Mouse (Mus musculus) ovary, adult 18-20 months (tissue): ENCODE measurements around the gene Zmat5.
"Not testable (repeated sequence)": the region's sequence is repeated elsewhere in the genome, so short reads cannot be mapped to it uniquely, and the experiment has no call there.

Experiments
- DNase-seq: peaks from one replicate; pipeline ENCODE4 v3.0.0; 2022; ENCODE audit warnings: low spot score, mixed read lengths

The Zmat5 gene

GRCm38 (mm10) chr11:4690353-4690752 is 14.1 kb upstream of the Zmat5 start:
- DNase-seq, result no peak

DNA sequence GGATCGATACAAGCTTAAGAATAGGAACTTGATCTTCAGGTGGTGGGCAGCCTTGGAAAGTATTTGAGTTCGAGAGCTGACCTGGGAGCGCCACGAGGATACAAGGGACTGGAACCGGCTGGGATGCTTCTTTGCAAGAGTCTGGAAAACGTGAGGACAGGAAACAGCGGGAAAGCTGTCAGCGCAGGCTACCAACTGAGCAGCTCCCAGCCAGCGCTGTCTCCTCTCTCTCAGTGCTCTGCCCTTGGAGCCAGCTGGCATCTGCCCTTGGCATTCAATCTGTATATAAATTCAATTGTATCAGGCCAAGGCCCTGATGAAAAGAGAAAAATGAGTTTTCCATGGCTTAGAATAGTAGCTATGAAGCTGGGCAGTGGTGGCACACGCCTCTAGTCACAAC is 13.3 kb upstream of the Zmat5 start:
- peak; percentile 59 for DNase-seq

DNA sequence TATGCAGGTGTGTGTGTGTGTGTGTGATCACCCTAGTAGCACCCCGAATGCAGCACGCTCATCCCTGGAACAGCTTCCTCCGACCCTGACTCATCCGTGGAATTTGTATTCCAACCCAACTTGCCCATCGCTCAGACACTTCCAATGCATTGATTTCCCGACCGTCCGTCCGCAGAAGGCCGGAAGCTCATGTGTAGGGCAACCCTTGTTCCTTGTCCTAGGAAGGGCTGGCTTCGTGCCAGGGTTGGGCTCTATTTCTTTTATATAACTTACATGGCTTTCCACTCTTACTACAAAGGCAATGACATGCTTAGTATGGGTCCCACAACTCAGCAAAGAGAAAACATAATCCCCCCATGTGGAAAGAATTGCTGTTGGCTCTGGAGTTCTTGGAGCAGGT is 12.3 kb upstream of the Zmat5 start:
- no peak for DNase-seq

DNA sequence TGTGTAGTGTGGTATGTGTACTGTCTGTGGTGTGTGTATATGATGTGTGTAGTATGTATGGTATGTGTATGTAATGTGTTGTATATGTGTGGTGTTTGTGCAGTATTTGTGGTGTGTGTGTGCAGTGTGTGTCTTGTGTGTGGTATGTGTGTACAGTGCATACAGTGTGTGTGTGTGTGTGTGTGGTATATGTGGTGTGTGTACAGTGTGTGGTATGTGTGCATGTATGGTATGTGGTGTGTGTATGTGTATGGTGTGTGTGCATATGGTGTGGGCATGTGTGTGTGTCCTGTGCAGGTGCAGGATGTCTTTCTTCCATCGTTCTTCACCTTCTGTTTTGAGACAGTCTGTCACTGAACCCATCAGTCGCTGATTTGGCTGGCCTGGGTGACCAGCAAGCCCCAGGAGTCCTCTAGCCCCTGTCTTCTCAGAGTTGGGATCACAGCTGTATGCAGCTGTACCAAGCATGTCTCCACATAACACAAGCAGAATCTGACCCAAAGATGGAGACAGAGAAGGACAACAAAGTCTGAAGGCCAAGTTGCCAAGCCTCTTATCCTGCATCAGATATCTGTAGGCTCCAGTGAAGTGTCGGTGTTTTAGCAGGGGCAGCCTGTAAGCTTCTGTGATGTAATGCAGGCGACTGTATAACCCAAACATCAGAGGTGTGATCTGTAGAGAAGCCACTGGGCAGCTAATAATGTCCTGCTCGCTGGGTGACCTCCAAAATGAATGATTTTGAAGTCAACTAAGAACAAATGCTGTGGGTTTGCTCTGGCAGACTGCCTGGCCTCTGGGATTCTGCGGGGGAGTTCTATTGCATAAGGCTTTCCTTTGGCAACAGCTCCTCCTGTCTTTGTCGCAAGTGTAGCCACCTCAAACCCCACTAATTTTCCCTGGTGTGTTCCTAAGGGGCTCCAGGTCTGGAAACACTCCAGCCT is 7.2 kb upstream of the Zmat5 start:
- peak; percentile 84 for DNase-seq

DNA sequence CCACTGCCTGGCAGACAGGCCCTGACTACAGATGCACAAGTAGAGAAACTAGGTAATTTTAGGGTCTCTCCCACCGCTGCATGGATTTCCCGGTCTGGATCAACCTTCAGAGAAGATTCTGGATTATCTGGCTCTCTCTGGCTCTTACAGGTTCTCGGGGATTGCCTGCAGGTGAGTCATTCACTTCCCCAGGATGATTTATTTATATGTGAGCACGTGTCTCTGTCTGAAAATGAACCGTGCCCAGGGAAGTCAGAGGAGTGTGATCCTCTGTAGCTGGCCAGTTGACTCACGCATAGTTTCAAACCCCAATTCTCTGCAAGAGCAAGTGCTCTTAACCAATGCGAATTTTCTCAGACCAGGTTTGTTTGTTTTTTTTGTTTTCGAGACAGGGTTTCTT is 3.8 kb upstream of the Zmat5 start:
- no peak for DNase-seq

DNA sequence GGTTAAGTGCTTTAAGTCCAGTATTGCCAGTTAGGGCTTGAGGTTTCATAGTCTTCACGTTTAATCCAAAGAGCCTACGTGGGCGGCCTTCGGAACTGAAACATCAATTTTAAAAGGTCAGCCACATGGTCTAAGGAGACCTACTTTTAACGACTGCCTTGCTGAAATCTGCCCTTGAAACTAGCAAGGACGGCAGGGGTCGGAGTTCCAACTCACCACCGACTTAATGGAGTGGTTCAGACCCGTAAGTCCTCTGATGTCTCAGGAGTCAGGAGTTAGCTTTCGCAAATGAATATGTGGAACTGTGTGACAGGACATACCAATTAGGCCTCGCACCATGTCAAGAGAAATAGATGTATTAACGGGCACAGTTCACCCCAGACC is 798 bp upstream of the Zmat5 start:
- no peak for DNase-seq

DNA sequence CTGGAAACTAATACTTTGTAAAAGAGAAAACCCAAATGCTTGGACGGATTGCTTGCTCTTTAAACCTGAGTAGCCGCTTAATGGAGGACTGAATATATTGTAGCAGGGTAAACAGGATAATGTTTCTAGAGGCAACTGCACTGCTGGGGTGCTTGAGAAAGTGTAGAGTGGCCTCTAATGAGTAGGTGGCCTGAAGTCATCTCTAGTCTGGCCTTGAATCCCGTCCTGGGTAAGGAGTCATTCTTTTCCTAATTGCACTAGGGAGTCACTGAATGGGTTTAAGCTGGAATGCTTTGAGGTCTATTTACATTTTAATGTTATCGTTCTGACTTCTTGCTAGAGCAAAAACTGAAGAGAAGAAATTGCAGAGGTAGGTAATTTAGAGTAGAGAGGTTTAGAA is 700 bp downstream of the Zmat5 start:
- no peak for DNase-seq

- DNase-seq, result not testable (repeated sequence)
Measured at GRCm38 (mm10) chr11:4710188-4710587, 5.7 kb downstream of the Zmat5 start.

DNA sequence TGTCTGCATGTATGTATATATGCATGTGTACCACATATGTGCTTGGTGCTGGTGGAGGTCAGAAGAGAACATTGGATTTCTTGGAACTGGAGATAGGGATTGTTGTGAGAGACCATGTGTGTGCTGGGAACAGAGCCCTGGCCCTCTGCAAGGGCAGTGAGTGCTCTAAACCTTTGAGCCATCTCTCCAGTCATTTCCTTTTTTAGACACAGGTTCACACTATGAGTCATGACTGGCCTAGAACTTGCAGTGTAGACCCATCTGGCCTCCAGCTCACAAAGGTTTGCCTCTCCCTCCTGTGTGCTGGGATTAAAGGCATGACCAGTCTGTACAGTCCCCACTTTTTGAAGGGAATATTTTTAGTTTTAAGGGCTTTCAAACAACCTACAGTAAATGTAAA is 8.3 kb downstream of the Zmat5 start:
- no peak for DNase-seq

DNA sequence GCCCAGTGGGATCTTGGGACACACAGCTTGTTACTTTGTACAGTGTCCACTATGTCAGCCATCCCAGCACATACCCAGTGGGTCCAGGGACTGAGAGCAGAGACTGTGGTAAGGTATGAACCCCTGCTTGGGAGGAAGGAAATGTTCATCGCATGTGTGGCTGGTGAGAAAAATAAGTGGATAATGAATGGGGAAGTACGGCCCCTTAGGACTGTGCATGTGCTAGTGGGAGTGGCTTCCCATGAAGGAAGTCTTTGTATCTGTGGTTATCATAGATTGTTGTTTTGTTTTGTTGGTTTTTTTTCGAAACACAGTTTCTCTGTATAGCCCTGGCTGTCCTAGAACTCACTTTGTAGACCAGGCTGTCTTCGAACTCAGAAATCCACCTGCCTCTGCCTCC is 10.2 kb downstream of the Zmat5 start:
- no peak for DNase-seq

- no peak for DNase-seq
Measured at GRCm38 (mm10) chr11:4715596-4715995, 11.1 kb downstream of the Zmat5 start.

GRCm38 (mm10) chr11:4716530-4717236 is 12.2 kb downstream of the Zmat5 start:
- DNase-seq, result no peak

DNA sequence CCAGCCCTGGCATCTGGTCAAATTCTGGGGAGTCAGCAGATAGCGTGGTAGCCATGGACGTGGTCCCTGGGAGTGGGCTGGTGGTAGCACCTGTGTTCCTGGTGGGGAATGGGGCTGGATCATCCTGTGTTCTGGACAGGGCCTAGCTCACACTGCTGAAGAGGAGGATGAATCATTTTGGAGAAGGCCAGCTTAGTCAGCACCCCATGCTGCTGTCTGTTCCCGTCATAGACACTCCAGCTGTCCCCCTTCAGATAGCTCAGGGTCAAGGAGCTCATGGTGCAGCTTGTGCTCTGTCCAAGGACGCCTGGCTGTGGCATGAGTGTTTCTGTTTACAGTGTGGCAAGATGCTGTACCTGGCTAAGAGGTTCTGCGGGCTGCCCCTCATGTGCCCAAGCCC is 14.1 kb downstream of the Zmat5 start:
- peak; percentile 48 for DNase-seq

DNA sequence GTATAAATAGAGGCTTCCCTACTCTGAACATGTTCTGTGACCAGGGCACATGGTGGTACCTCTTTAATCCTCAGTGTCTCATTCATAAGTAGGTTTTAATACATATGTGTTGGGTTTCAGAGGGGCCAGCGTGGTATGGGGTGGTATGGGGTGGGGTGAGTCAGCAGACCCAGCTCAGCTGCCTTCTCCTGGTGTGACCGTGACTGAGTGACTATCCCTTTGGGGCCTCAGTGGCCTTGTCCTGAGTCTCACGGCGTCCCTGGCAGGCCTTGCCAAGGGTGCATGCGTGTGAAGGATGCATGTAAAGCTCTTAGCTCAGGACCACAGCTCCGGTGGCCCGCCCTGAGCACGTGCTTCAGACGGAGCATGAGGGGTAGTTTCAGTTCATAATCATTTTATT is 15.5 kb downstream of the Zmat5 start:
- no peak for DNase-seq

DNA sequence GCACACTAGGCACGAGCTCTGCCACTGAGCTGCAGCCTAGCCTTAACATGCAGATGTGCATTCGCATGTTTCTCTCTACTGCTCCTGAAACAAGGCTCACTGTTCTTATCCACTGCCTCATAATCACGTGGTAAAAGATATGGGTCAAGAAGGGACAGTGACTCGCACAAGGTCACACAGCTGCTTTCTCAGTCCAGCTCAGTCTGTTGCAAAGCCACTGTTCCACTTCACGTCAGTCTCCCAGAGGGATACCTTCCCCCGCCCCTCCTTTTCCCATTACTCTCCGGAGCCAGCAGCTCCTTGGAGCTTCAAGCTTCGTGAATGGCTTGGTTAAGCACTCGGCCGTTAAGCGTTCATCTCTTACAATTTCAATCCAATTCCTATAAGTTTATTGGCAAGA is 15.9 kb downstream of the Zmat5 start:
- no peak for DNase-seq

DNA sequence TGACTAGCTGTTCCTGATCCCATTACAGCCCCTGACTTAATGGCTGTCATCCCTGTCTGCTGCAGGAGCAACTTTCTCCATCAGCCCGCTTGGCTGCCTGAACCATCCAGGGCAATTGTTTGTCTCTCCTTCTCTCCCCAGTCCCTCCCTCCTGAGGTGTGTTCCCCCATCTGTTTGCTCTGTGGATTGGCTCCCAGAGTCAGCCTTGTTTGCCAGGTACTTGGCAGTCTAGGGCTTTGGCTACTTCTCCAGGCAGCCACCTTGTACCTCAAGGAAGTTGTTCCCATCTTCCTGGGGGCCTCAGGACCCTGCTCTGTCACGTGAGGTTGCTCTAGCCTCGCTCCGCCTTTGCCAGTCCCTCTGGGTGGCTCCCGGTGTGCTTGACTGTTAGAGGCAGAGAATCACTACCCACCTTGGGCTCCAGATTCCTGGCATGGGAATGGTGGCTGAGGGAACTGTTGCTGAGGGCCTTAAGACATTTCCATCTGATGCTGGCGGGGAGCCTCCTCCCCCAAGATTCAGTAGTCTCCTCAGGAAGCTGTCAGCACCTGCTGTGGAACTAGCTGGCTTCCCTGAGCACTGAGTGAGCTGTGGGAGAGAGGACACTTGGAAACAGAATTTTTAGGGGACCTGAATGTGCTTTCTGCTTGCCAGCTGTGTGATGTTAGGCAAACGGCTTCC is 16.6 kb downstream of the Zmat5 start:
- no peak for DNase-seq

DNA sequence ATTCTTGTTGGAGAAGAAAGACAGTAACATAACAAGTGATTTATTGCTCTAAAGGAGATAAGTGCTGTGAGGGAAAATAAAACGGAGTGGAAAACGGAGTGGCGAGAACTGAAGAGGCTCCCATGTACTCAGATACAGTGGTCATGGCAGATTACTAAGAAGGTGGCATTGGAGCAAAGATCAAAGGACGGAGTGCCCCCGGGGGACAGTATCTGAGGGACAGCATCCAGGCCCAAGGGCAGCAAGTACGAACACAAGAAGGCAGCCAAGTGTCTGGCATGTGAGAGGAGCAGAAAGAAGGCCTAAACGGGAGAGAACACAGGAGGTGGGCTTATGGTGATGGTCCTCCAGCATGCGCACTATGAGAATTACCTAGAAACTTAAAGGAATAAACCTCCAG is 17.2 kb downstream of the Zmat5 start:
- no peak for DNase-seq

GRCm38 (mm10) chr11:4729603-4730002 is 25.1 kb downstream of the Zmat5 start:
- peak; percentile 83 for DNase-seq

DNA sequence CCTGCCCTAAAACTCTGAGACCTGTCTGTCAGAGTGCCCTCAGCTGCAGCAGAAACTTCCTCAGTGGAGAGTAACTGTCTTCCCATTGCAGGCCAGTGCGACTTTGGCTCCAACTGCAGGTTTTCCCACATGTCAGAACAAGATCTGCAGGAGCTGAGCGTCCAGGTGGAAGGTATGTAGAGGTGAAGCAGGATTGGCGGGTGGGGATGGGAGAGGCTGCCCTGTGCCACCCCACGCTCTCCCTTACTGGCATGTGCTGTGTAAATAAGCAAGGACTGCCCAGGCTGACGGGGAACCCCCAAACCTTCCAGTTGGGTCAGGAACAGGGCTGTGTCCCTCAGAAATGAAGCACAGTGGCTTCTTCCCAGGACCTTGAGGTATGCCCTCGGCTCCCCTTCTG is 25.6 kb downstream of the Zmat5 start:
- DNase-seq, result no peak

- no peak for DNase-seq
Measured at GRCm38 (mm10) chr11:4730913-4731312, 26.4 kb downstream of the Zmat5 start.

DNA sequence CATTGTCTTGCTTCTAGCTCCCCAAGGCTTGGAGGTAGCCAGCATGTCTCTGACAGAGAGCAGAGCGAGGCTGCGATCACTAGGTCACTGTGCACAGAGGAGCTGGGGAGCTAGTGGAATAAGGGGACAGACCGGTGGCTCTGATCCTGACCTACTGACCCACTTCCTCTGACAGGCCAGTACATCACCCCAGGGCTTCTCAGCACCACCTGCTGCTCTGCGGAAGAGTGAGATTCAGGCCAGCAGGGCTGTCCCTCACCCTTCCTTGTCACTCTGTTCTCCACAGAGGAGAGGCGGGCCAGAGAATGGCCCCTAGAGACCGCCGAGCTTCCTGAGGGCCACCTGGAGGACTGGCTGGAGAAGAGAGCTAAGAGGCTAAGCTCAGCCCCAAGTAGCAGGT is 27.3 kb downstream of the Zmat5 start:
- DNase-seq, result no peak

DNA sequence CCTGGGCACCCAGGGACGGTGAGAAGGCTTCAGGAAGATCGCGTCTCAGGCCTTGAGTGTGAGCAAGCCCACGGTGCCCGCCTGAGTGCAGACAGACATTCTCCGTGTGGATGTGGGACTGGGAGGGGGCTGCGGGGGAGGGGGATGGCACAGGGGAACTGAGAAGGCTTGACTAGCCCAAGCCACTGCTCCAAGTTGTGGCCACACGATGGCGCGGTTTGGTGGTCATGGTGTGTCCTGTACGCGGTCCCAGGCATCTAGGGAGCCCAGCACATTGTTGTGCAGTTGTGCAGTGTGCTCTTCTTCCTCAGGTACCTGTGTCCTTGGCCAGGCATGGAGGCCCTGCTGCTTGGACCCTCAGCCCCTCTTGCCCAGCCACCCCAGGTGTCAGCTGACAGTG is 29.7 kb downstream of the Zmat5 start:
- no peak for DNase-seq

GRCm38 (mm10) chr11:4736355-4736754 is 31.9 kb downstream of the Zmat5 start:
- DNase-seq, result no peak
